Mouse (Mus musculus): Measurements from ENCODE around the gene Efcab7. TPM values are rescaled to one million over a fixed set of nuclear protein-coding genes. Genes with fewer than 3 reads are reported as not detected.
A peak's percentile ranks its signal among the peaks of the same experiment; 100 is the strongest.

Efcab7 gene
- total RNA-seq, 2 experiments from 2014 or later, result 10.9 to 13.8 TPM

GRCm38 (mm10) chr4:99941655-99942414, 112.8 kb downstream of the Efcab7 start:
- peak in 1 of 2 experiments; percentile 26 for DNase-seq (ENCODE audit: low spot score in 2 of 2)

GRCm38 (mm10) chr4:99944606-99945005, 115.6 kb downstream of the Efcab7 start:
- no peak for DNase-seq (ENCODE audit: low spot score in 2 of 2)

- no peak for DNase-seq (ENCODE audit: low spot score in 2 of 2)
These were observed 116.0 kb downstream of the Efcab7 start for GRCm38 (mm10) chr4:99945011-99945410.

GRCm38 (mm10) chr4:99946516-99946915, 117.5 kb downstream of the Efcab7 start:
- DNase-seq (ENCODE audit: low spot score in 2 of 2), result no peak

- no peak for DNase-seq (ENCODE audit: low spot score in 2 of 2)
These were observed 118.2 kb downstream of the Efcab7 start for GRCm38 (mm10) chr4:99947192-99947591.

- no peak for DNase-seq (ENCODE audit: low spot score in 2 of 2)
These were observed 118.9 kb downstream of the Efcab7 start for GRCm38 (mm10) chr4:99947896-99948295.

GRCm38 (mm10) chr4:99953904-99954303, 124.9 kb downstream of the Efcab7 start:
- no peak for DNase-seq (ENCODE audit: low spot score in 2 of 2)

GRCm38 (mm10) chr4:99955396-99955795, 126.4 kb downstream of the Efcab7 start:
- no peak for DNase-seq (ENCODE audit: low spot score in 2 of 2)

GRCm38 (mm10) chr4:99957186-99957585, 128.2 kb downstream of the Efcab7 start:
- no peak for DNase-seq (ENCODE audit: low spot score in 2 of 2)

GRCm38 (mm10) chr4:99958084-99958815, 129.3 kb downstream of the Efcab7 start:
- DNase-seq (ENCODE audit: low spot score in 2 of 2), result no peak

- no peak for DNase-seq (ENCODE audit: low spot score in 2 of 2)
These were observed 130.3 kb downstream of the Efcab7 start for GRCm38 (mm10) chr4:99959308-99959707.

Other genes with a start within 250 kb of the Efcab7 start
- gene Foxd3, start 172.9 kb upstream of the Efcab7 start, total RNA-seq (2021), result 1 to 10 TPM; 4.2 to 4.5 TPM
- gene Alg6, start 113.5 kb upstream of the Efcab7 start, total RNA-seq (2021), result 10 to 100 TPM; 17.0 to 18.8 TPM
- 10 to 100 TPM; 86.5 to 99.5 TPM for gene Pgm1, start 100.2 kb downstream of the Efcab7 start, total RNA-seq (2021)
- 10 to 100 TPM; 11.1 to 11.6 TPM for gene Itgb3bp, start 100.6 kb downstream of the Efcab7 start, total RNA-seq (2021)